Mouse (Mus musculus) CH12.LX (cell line): ENCODE measurements around the gene Ppard. TPM values are rescaled to one million over a fixed set of nuclear protein-coding genes. Genes with fewer than 3 reads are reported as not detected.

ENCODE experiments used
- DNase-seq: peaks from one replicate; pipeline ENCODE4 v3.0.0-alpha.2; 2013; ENCODE audit errors: extremely low read depth
- H3K27ac ChIP-seq: 2 replicates; pipeline ENCODE4 v1.5.1; 2012; ENCODE audit warnings: low read depth, mild to moderate bottlenecking, control low read depth, moderate library complexity; ENCODE audit not compliant: insufficient read depth
- H3K27me3 ChIP-seq: replicated peaks from 2 replicates; pipeline ENCODE3; 2012; ENCODE audit warnings: inconsistent platforms
- H3K36me3 ChIP-seq, 2 experiments: replicated peaks in 1 of 2; 2 replicates each; pipeline versions ENCODE3 to v1.6.1; 2012; ENCODE audit warnings: inconsistent platforms in 1 of 2, low read length in 1 of 2, mild to moderate bottlenecking in 1 of 2, mixed read lengths in 1 of 2, moderate library complexity in 1 of 2; ENCODE audit not compliant: control insufficient read depth in 1 of 2, insufficient read depth in 1 of 2
- H3K4me1 ChIP-seq, 2 experiments: 2 replicates each; pipeline ENCODE4 v1.6.1; 2012; ENCODE audit warnings: inconsistent platforms in 1 of 2, moderate library complexity in 1 of 2; ENCODE audit not compliant: insufficient read depth in 2 of 2, control insufficient read depth in 1 of 2
- H3K4me2 ChIP-seq: 2 replicates; pipeline ENCODE4 v1.6.1; 2012; ENCODE audit warnings: low read depth, mild to moderate bottlenecking, control low read depth; ENCODE audit not compliant: poor library complexity, insufficient read depth, severe bottlenecking
- H3K4me3 ChIP-seq, 3 experiments: fragments of 150-350 bp in 1 of 3; sonication (generic) in 1 of 3; replicated peaks in 1 of 3; 2 replicates each; pipeline versions ENCODE3 to v1.5.1; 2011 to 2012; ENCODE audit warnings: low read depth in 2 of 3, low read length in 2 of 3, mild to moderate bottlenecking in 2 of 3, moderate library complexity in 2 of 3, control low read depth in 1 of 3, improper control_type of control experiment in 1 of 3, inconsistent platforms in 1 of 3, mixed read lengths in 1 of 3; ENCODE audit not compliant: poor library complexity in 1 of 3
- H3K79me2 ChIP-seq: replicated peaks from 2 replicates; pipeline ENCODE4 v1.6.1; 2012; ENCODE audit warnings: mild to moderate bottlenecking, moderate library complexity; ENCODE audit not compliant: control insufficient read depth, poor library complexity, insufficient read depth, severe bottlenecking; ENCODE audit errors: extremely low read depth
- H3K9ac ChIP-seq: 2 replicates; pipeline ENCODE4 v1.6.1; 2012; ENCODE audit warnings: low read depth, mild to moderate bottlenecking, control low read depth, moderate library complexity; ENCODE audit not compliant: insufficient read depth
- H3K9me3 ChIP-seq: replicated peaks from 2 replicates; pipeline ENCODE3; 2012; ENCODE audit warnings: low read length, inconsistent platforms, mixed read lengths
- CTCF ChIP-seq, 2 experiments: IDR thresholded peaks in 1 of 2; conservative IDR thresholded peaks in 1 of 2; 2 replicates each; pipeline ENCODE4 v1.5.1; 2011 to 2012; ENCODE audit warnings: low read depth in 2 of 2, low read length in 2 of 2, improper control_type of control experiment in 1 of 2, inconsistent platforms in 1 of 2, mild to moderate bottlenecking in 1 of 2, moderate library complexity in 1 of 2
- E2F4 ChIP-seq: IDR thresholded peaks from 2 replicates; pipeline ENCODE4 v1.6.1; 2011; ENCODE audit warnings: low read depth, low read length, improper control_type of control experiment; ENCODE audit not compliant: insufficient replicate concordance
- EP300 ChIP-seq: IDR thresholded peaks from 2 replicates; pipeline ENCODE4 v1.6.1; 2011; ENCODE audit warnings: low read length, improper control_type of control experiment
- ETS1 ChIP-seq: conservative IDR thresholded peaks from 2 replicates; pipeline ENCODE4 v1.6.1; 2012; ENCODE audit warnings: low read depth, mild to moderate bottlenecking, inconsistent platforms, low read length, improper control_type of control experiment, moderate library complexity
- GABPA ChIP-seq: IDR thresholded peaks from 2 replicates; pipeline ENCODE4 v1.6.1; 2012; ENCODE audit warnings: low read depth, low read length, improper control_type of control experiment, inconsistent platforms; ENCODE audit not compliant: insufficient replicate concordance
- IRF4 ChIP-seq: IDR thresholded peaks from 2 replicates; pipeline ENCODE4 v1.6.1; 2014; ENCODE audit warnings: low read depth, mild to moderate bottlenecking, inconsistent platforms, low read length, improper control_type of control experiment
- JUND ChIP-seq: conservative IDR thresholded peaks from 2 replicates; pipeline ENCODE4 v1.6.1; 2011; ENCODE audit warnings: low read depth, low read length, improper control_type of control experiment
- KAT2A ChIP-seq: IDR thresholded peaks from 2 replicates; pipeline ENCODE4 v1.6.1; 2012; ENCODE audit warnings: low read length, improper control_type of control experiment, inconsistent platforms; ENCODE audit not compliant: insufficient replicate concordance
- MAX ChIP-seq: IDR thresholded peaks from 2 replicates; pipeline ENCODE4 v1.6.1; 2011; ENCODE audit warnings: low read length, improper control_type of control experiment
- MEF2A ChIP-seq: IDR thresholded peaks from 2 replicates; pipeline ENCODE4 v1.6.1; 2014; ENCODE audit warnings: low read depth, mild to moderate bottlenecking, inconsistent platforms, low read length, improper control_type of control experiment, borderline replicate concordance
- MXI1 ChIP-seq: IDR thresholded peaks from 2 replicates; pipeline ENCODE4 v1.6.1; 2011; ENCODE audit warnings: mild to moderate bottlenecking, low read depth, low read length, improper control_type of control experiment
- MYC ChIP-seq: IDR thresholded peaks from 2 replicates; pipeline ENCODE4 v1.6.1; 2011; ENCODE audit warnings: low read depth, mild to moderate bottlenecking, improper control_type of control experiment, low read length
- NELFE ChIP-seq: IDR thresholded peaks from 2 replicates; pipeline ENCODE4 v1.6.1; 2011; ENCODE audit warnings: low read depth, low read length, improper control_type of control experiment
- PAX5 ChIP-seq: IDR thresholded peaks from 2 replicates; pipeline ENCODE4 v1.6.1; 2012; ENCODE audit warnings: low read length, inconsistent platforms, mixed read lengths
- RAD21 ChIP-seq: IDR thresholded peaks from 2 replicates; pipeline ENCODE4 v1.6.1; 2011; ENCODE audit warnings: low read depth, mild to moderate bottlenecking, low read length, improper control_type of control experiment, moderate library complexity
- RCOR1 ChIP-seq: conservative IDR thresholded peaks from 2 replicates; pipeline ENCODE4 v1.6.1; 2012; ENCODE audit warnings: low read depth, mild to moderate bottlenecking, inconsistent platforms, low read length, improper control_type of control experiment
- SIN3A ChIP-seq: IDR thresholded peaks from 2 replicates; pipeline ENCODE4 v1.6.1; 2012; ENCODE audit warnings: low read length, improper control_type of control experiment, inconsistent platforms
- SMC3 ChIP-seq: IDR thresholded peaks from 2 replicates; pipeline ENCODE4 v1.6.1; 2011; ENCODE audit warnings: low read depth, low read length, improper control_type of control experiment
- TCF12 ChIP-seq: IDR thresholded peaks from 2 replicates; pipeline ENCODE4 v1.6.1; 2014; ENCODE audit warnings: low read depth, mild to moderate bottlenecking, inconsistent platforms, low read length, improper control_type of control experiment
- UBTF ChIP-seq: IDR thresholded peaks from 2 replicates; pipeline ENCODE4 v1.6.1; 2012; ENCODE audit warnings: low read depth, mild to moderate bottlenecking, inconsistent platforms, low read length, improper control_type of control experiment, moderate library complexity
- USF1 ChIP-seq: IDR thresholded peaks from 2 replicates; pipeline ENCODE4 v1.6.1; 2014; ENCODE audit warnings: low read depth, mild to moderate bottlenecking, inconsistent platforms, low read length, improper control_type of control experiment
- ZC3H11A ChIP-seq: IDR thresholded peaks from 2 replicates; pipeline ENCODE4 v1.6.1; 2012; ENCODE audit warnings: low read depth, mild to moderate bottlenecking, inconsistent platforms, low read length, improper control_type of control experiment
- ZMIZ1 ChIP-seq: IDR thresholded peaks from 2 replicates; pipeline ENCODE4 v1.6.1; 2012; ENCODE audit warnings: low read depth, mild to moderate bottlenecking, inconsistent platforms, low read length, improper control_type of control experiment
- ZNF384 ChIP-seq: IDR thresholded peaks from 2 replicates; pipeline ENCODE4 v1.6.1; 2012; ENCODE audit warnings: low read depth, low read length, improper control_type of control experiment, inconsistent platforms
- dilution Hi-C: fragments of 300-500 bp; cut with MboI; formaldehyde crosslinking; loops from 2 replicates; pipeline ENCODE4 v1.14.3; 2020; ENCODE audit warnings: low sequenced_read_pairs; ENCODE audit not compliant: extremely low pct_unique_long_range_greater_than_20kb, extremely low pct_ligation_motif_present
- in situ Hi-C: fragments of 300-500 bp; cut with MboI; formaldehyde crosslinking; loops from 3 replicates; pipeline ENCODE4 v1.14.3; 2019; ENCODE audit warnings: low sequenced_read_pairs, low pct_ligation_motif_present, low pct_unique_long_range_greater_than_20kb, mixed read lengths
- polyA plus RNA-seq: library from polyadenylated mRNA; unstranded; fragments of >175 nt; gene quantifications from 2 replicates; pipeline ENCODE4 v1.2.1, GENCODE M21; 2012; ENCODE audit warnings: low read depth; ENCODE audit not compliant: insufficient read length
- total RNA-seq, 2 experiments: library from RNA; depleted of rRNA; stranded (reverse); fragments of 300-350 nt in 1 of 2; fragments of >200 nt in 1 of 2; gene quantifications; 2 replicates each; pipeline ENCODE4 v1.2.3; 2012 to 2014

Ppard gene
- total and polyA plus RNA-seq, 3 experiments, result 2.9 to 15.5 (median 7.3) TPM

DNA sequence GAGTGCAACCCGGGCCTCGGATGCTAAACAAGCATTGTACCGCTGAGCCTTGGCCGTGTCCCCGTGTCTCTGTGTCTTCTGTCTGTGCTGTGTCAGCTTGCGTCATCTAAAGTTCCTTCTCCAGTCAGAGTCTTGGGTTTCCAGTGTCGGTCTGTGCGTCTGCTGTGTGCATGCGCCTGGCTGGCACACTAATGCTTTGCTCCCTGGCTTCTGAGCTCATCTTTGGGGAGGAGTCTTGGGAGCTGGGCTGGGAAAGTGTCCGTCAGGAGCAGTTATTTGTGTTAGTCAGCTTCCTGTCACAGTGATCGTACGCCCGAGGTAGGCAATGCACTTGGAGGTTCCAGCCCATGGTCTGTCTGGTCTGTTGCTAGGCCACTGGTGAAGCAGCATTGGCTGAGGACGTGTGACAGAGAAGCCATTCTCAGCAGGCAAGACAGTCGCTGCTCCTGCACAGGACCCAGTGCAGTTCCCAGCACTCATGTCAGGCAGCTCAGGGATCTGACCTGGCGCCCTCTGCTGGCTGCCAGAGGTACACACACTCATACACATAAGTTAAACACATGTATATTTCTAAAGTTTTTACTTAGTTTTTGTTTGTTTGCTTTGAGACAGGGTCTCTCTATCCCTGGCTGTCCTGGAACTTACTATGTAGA is 27.5 kb downstream of the Ppard start (continued):
- TF ChIP-seq USF1 (no peak), TCF12 (no peak), RAD21 (peak; percentile 36), MYC (no peak), ETS1 (no peak), PAX5 (no peak), EP300 (no peak), IRF4 (no peak)

DNA sequence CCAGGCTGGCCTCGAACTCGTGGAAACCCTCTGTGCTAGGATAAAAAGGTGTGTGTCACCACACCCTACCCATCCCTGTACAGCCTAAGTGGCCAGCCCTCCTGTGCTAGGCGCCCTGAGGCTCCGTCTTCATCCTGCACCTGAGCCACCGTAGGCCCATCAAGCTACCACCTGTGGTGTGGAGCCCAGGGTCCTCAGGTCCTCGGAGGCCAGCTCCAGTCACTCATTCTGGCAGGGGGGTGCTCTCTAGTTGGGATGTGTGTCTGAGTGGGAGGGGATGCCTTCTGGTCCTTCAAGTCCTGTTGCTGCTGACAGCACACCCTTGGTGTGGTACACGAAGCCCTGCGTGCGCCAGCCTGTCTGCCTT is 28.0 kb downstream of the Ppard start:
- Histone ChIP-seq H3K4me2 (no peak overlapping the region), H3K27me3 (no peaks in the 10 kb centered on the region), H3K79me2 (no peaks in the 10 kb centered on the region), H3K4me1 (peaks cover 9 to 24% of the 10 kb centered on the region in 2 experiments), H3K9ac (no peak overlapping the region), H3K9me3 (peaks cover 19% of the 10 kb centered on the region), H3K36me3 (peaks cover 0 to 64% of the 10 kb centered on the region in 2 experiments), H3K4me3 (no peak overlapping the region), H3K27ac (no peak overlapping the region)
- TF ChIP-seq ZC3H11A (no peak), TCF12 (no peak), NELFE (no peak), SMC3 (no peak), MEF2A (no peak), CTCF (conservative IDR thresholded peaks at IDR 0.05 in 1 of 2, IDR thresholded peaks at IDR 0.05 in 1 of 2; ENCODE audit: low read depth in 2 of 2, low read length in 2 of 2) (no peak), GABPA (no peak), ZNF384 (no peak), UBTF (no peak), MYC (no peak), JUND (no peak), MAX (no peak), RCOR1 (no peak), MXI1 (no peak), SIN3A (no peak), KAT2A (no peak), ZMIZ1 (no peak), E2F4 (no peak)
- DNase-seq, result no peak
- dilution Hi-C loops, result no loop called here
- in situ Hi-C loops, result no loop called here
